Mouse (Mus musculus): Measurements from ENCODE around the gene Sort1. TPM values are rescaled to one million over a fixed set of nuclear protein-coding genes. Genes with fewer than 3 reads are reported as not detected.

Sort1 gene
- total and polyA plus RNA-seq, 3 experiments: 1.3 to 4.1 (median 2.3) TPM

- Histone ChIP-seq H3K27me3 (ENCODE audit: insufficient read depth, low read length) (peaks cover 23% of the 10 kb centered on the region), H3K4me1 (ENCODE audit: insufficient read depth, low read depth, low read length) (peaks cover 49% of the 10 kb centered on the region), H3K36me3 (replicated peaks) (peaks cover 44% of the 10 kb centered on the region), H3K9me3 (replicated peaks) (no peaks in the 10 kb centered on the region), H3K4me3 (ENCODE audit: low read depth, low read length) (no peak overlapping the region)
- TF ChIP-seq GATA2 (IDR thresholded peaks at IDR 0.05; ENCODE audit: borderline replicate concordance, low read depth, low read length) (no peak), CTCF (IDR thresholded peaks at IDR 0.05; ENCODE audit: low read depth, low read length) (peak; percentile 93)
- peak; percentile 94 for DNase-seq (ENCODE audit: low spot score)
- ATAC-seq (ENCODE audit: extremely low read depth, insufficient number of reproducible peaks, low FRiP score, poor library complexity, severe bottlenecking): peak; percentile 80
Measured at GRCm38 (mm10) chr3:108389111-108389545, 105.2 kb downstream of the Sort1 start.

GRCm38 (mm10) chr3:108392299-108392698 is 108.4 kb downstream of the Sort1 start:
- Histone ChIP-seq H3K4me1 (ENCODE audit: insufficient read depth, low read depth, low read length) (peaks cover 20% of the 10 kb centered on the region), H3K27me3 (ENCODE audit: insufficient read depth, low read length) (peaks cover 48% of the 10 kb centered on the region), H3K4me3 (ENCODE audit: low read depth, low read length) (no peak overlapping the region), H3K9me3 (replicated peaks) (no peaks in the 10 kb centered on the region), H3K36me3 (replicated peaks) (peaks cover 16% of the 10 kb centered on the region)
- ATAC-seq (ENCODE audit: extremely low read depth, insufficient number of reproducible peaks, low FRiP score, poor library complexity, severe bottlenecking) (no peak), DNase-seq (ENCODE audit: low spot score) (no peak)
- TF ChIP-seq POLR2AphosphoS5 (IDR thresholded peaks at IDR 0.05; ENCODE audit: insufficient replicate concordance, low read depth, low read length) (no peak), GATA1 (IDR thresholded peaks at IDR 0.05; ENCODE audit: borderline replicate concordance, low read length) (no peak), CTCF (IDR thresholded peaks at IDR 0.05; ENCODE audit: low read depth, low read length) (no peak), TAL1 (conservative IDR thresholded peaks at IDR 0.05; ENCODE audit: low read depth, low read length) (no peak), GATA2 (IDR thresholded peaks at IDR 0.05; ENCODE audit: borderline replicate concordance, low read depth, low read length) (no peak)

GRCm38 (mm10) chr3:108392793-108393192 is 108.9 kb downstream of the Sort1 start:
- DNase-seq (ENCODE audit: low spot score): no peak
- ATAC-seq (ENCODE audit: extremely low read depth, insufficient number of reproducible peaks, low FRiP score, poor library complexity, severe bottlenecking): no peak
- peaks cover 53% of the 10 kb centered on the region for H3K27me3 ChIP-seq (ENCODE audit: insufficient read depth, low read length)
- H3K36me3 ChIP-seq (replicated peaks): peaks cover 11% of the 10 kb centered on the region
- H3K4me3 ChIP-seq (ENCODE audit: low read depth, low read length): no peak overlapping the region
- TF ChIP-seq CTCF (IDR thresholded peaks at IDR 0.05; ENCODE audit: low read depth, low read length): no peak
- no peak for TF ChIP-seq POLR2AphosphoS5 (IDR thresholded peaks at IDR 0.05; ENCODE audit: insufficient replicate concordance, low read depth, low read length)
- H3K4me1 ChIP-seq (ENCODE audit: insufficient read depth, low read depth, low read length): peaks cover 15% of the 10 kb centered on the region
- H3K9me3 ChIP-seq (replicated peaks): no peaks in the 10 kb centered on the region

GRCm38 (mm10) chr3:108398281-108398680 is 114.4 kb downstream of the Sort1 start:
- no peak for DNase-seq (ENCODE audit: low spot score)
- Histone ChIP-seq H3K9me3 (replicated peaks) (no peaks in the 10 kb centered on the region), H3K36me3 (replicated peaks) (no peaks in the 10 kb centered on the region), H3K4me3 (ENCODE audit: low read depth, low read length) (no peak overlapping the region), H3K27me3 (ENCODE audit: insufficient read depth, low read length) (peaks cover 66% of the 10 kb centered on the region), H3K4me1 (ENCODE audit: insufficient read depth, low read depth, low read length) (peaks cover 9% of the 10 kb centered on the region)
- no peak for TF ChIP-seq CTCF (IDR thresholded peaks at IDR 0.05; ENCODE audit: low read depth, low read length)
- no peak for TF ChIP-seq GATA1 (IDR thresholded peaks at IDR 0.05; ENCODE audit: borderline replicate concordance, low read length)
- TF ChIP-seq GATA2 (IDR thresholded peaks at IDR 0.05; ENCODE audit: borderline replicate concordance, low read depth, low read length): no peak
- TF ChIP-seq TAL1 (conservative IDR thresholded peaks at IDR 0.05; ENCODE audit: low read depth, low read length): no peak
- TF ChIP-seq POLR2AphosphoS5 (IDR thresholded peaks at IDR 0.05; ENCODE audit: insufficient replicate concordance, low read depth, low read length): no peak
- no peak for ATAC-seq (ENCODE audit: extremely low read depth, insufficient number of reproducible peaks, low FRiP score, poor library complexity, severe bottlenecking)

GRCm38 (mm10) chr3:108400442-108400841 is 116.6 kb downstream of the Sort1 start:
- no peak for DNase-seq (ENCODE audit: low spot score)
- no peak overlapping the region for H3K4me3 ChIP-seq (ENCODE audit: low read depth, low read length)
- TF ChIP-seq GATA2 (IDR thresholded peaks at IDR 0.05; ENCODE audit: borderline replicate concordance, low read depth, low read length) (no peak), TAL1 (conservative IDR thresholded peaks at IDR 0.05; ENCODE audit: low read depth, low read length) (no peak), POLR2AphosphoS5 (IDR thresholded peaks at IDR 0.05; ENCODE audit: insufficient replicate concordance, low read depth, low read length) (no peak), CTCF (IDR thresholded peaks at IDR 0.05; ENCODE audit: low read depth, low read length) (no peak), GATA1 (IDR thresholded peaks at IDR 0.05; ENCODE audit: borderline replicate concordance, low read length) (no peak)
- H3K27me3 ChIP-seq (ENCODE audit: insufficient read depth, low read length): peaks cover 53% of the 10 kb centered on the region
- no peaks in the 10 kb centered on the region for H3K36me3 ChIP-seq (replicated peaks)
- no peak for ATAC-seq (ENCODE audit: extremely low read depth, insufficient number of reproducible peaks, low FRiP score, poor library complexity, severe bottlenecking)
- H3K4me1 ChIP-seq (ENCODE audit: insufficient read depth, low read depth, low read length): peaks cover 9% of the 10 kb centered on the region
- H3K9me3 ChIP-seq (replicated peaks): no peaks in the 10 kb centered on the region

GRCm38 (mm10) chr3:108401692-108402527 is 118.0 kb downstream of the Sort1 start:
- no peaks in the 10 kb centered on the region for H3K36me3 ChIP-seq (replicated peaks)
- no peak for TF ChIP-seq POLR2AphosphoS5 (IDR thresholded peaks at IDR 0.05; ENCODE audit: insufficient replicate concordance, low read depth, low read length)
- TF ChIP-seq TAL1 (conservative IDR thresholded peaks at IDR 0.05; ENCODE audit: low read depth, low read length): no peak
- peak; percentile 64 for TF ChIP-seq CTCF (IDR thresholded peaks at IDR 0.05; ENCODE audit: low read depth, low read length)
- no peak for TF ChIP-seq GATA1 (IDR thresholded peaks at IDR 0.05; ENCODE audit: borderline replicate concordance, low read length)
- no peak for TF ChIP-seq GATA2 (IDR thresholded peaks at IDR 0.05; ENCODE audit: borderline replicate concordance, low read depth, low read length)
- H3K4me3 ChIP-seq (ENCODE audit: low read depth, low read length): peak overlapping the region; percentile 41; the same call in 1 of the 2 replicates
- H3K4me1 ChIP-seq (ENCODE audit: insufficient read depth, low read depth, low read length): peaks cover 9% of the 10 kb centered on the region
- H3K9me3 ChIP-seq (replicated peaks): no peaks in the 10 kb centered on the region
- peak; percentile 64 for ATAC-seq (ENCODE audit: extremely low read depth, insufficient number of reproducible peaks, low FRiP score, poor library complexity, severe bottlenecking)
- H3K27me3 ChIP-seq (ENCODE audit: insufficient read depth, low read length): peaks cover 50% of the 10 kb centered on the region
- DNase-seq (ENCODE audit: low spot score): peak; percentile 77

Measured in G1E (cell line).